Mouse (Mus musculus): ENCODE measurements at regions not wholly inside any gene's neighbourhood (a gene's known extent, or its start where the extent isn't known, plus 50 kb on each side); places are given as distances from the start of the nearest gene placed in this dataset.

- no peak overlapping the region for H3K9ac ChIP-seq (ENCODE audit: low read length)
- ATAC-seq (ENCODE audit: insufficient number of reproducible peaks, low FRiP score, low TSS enrichment, low read depth) (0 out of 2 replicates have a peak, but pooled peaks have one; percentile 51), DNase-seq (ENCODE audit: low spot score) (peak; percentile 34)
- no peaks in the 10 kb centered on the region for H3K4me1 ChIP-seq (ENCODE audit: control insufficient read depth, insufficient read depth, low read length)
- H3K36me3 ChIP-seq (ENCODE audit: control insufficient read depth, insufficient read depth, low read length) = no peaks in the 10 kb centered on the region
- H3K27ac ChIP-seq (replicated peaks; ENCODE audit: low read depth, low read length) = no peak overlapping the region
- H3K4me3 ChIP-seq (ENCODE audit: low read depth, low read length) = no peak overlapping the region
- H3K27me3 ChIP-seq (ENCODE audit: control insufficient read depth, insufficient read depth, low read length) = no peaks in the 10 kb centered on the region
- WGBS = 60% methylated on average over 5 of the region's 5 CpGs
- H3K9me3 ChIP-seq (ENCODE audit: control insufficient read depth, low read length) = no peaks in the 10 kb centered on the region
- H3K4me2 ChIP-seq (ENCODE audit: low read depth, severe bottlenecking) = no peak overlapping the region
Measured at GRCm38 (mm10) chr16:50125564-50125963, 306.6 kb downstream of the Bbx start.

GRCm38 (mm10) chr16:50131406-50131805, 300.8 kb downstream of the Bbx start:
- WGBS = 86% methylated on average over 2 of the region's 2 CpGs
- DNase-seq (ENCODE audit: low spot score) = no peak
- H3K9me3 ChIP-seq (ENCODE audit: control insufficient read depth, low read length) = no peaks in the 10 kb centered on the region
- no peak for ATAC-seq (ENCODE audit: insufficient number of reproducible peaks, low FRiP score, low TSS enrichment, low read depth)
- no peaks in the 10 kb centered on the region for H3K4me1 ChIP-seq (ENCODE audit: control insufficient read depth, insufficient read depth, low read length)
- no peaks in the 10 kb centered on the region for H3K27me3 ChIP-seq (ENCODE audit: control insufficient read depth, insufficient read depth, low read length)
- H3K9ac ChIP-seq (ENCODE audit: low read length) = no peak overlapping the region
- H3K36me3 ChIP-seq (ENCODE audit: control insufficient read depth, insufficient read depth, low read length) = no peaks in the 10 kb centered on the region
- H3K4me3 ChIP-seq (ENCODE audit: low read depth, low read length) = no peak overlapping the region
- H3K4me2 ChIP-seq (ENCODE audit: low read depth, severe bottlenecking) = no peak overlapping the region
- no peak overlapping the region for H3K27ac ChIP-seq (replicated peaks; ENCODE audit: low read depth, low read length)

Data from limb, embryonic 11.5 days (tissue).